Mouse (Mus musculus) neutrophil, adult 5-6 weeks (primary cell): ENCODE measurements around the gene Zc3h18. TPM values are rescaled to one million over a fixed set of nuclear protein-coding genes. Genes with fewer than 3 reads are reported as not detected.

Experiments used
- ATAC-seq: fragments of 151-379, 151-347 bp; 2 replicates; pipeline ENCODE4 v1.8.0; 2017; ENCODE audit warnings: mild to moderate bottlenecking, moderate TSS enrichment; ENCODE audit not compliant: insufficient number of reproducible peaks, poor library complexity, low FRiP score, severe bottlenecking; ENCODE audit errors: extremely low read depth
- total RNA-seq: library from RNA; stranded (forward); fragments of 200-1000 nt; gene quantifications from 2 replicates; pipeline ENCODE4 v1.2.3, GENCODE M21; 2017

The Zc3h18 gene
- total RNA-seq, 1 experiment from 2014 or later, result 75.5 TPM

GRCm38 (mm10) chr8:122459218-122459900 is 83.0 kb downstream of the Zc3h18 start:
- no peak for ATAC-seq

GRCm38 (mm10) chr8:122459990-122460389 is 83.6 kb downstream of the Zc3h18 start:
- ATAC-seq, result no peak

GRCm38 (mm10) chr8:122460524-122461472 is 84.4 kb downstream of the Zc3h18 start, which contains the start of gene Snai3:
TSS of gene Snai3 (minus strand) at chr8:122460733.
- no peak for ATAC-seq

- ATAC-seq, result no peak
These were observed 85.2 kb downstream of the Zc3h18 start for GRCm38 (mm10) chr8:122461473-122462148.

- ATAC-seq, result no peak
These were observed 86.1 kb downstream of the Zc3h18 start for GRCm38 (mm10) chr8:122462510-122462909.

GRCm38 (mm10) chr8:122463651-122464640 is 87.5 kb downstream of the Zc3h18 start:
- ATAC-seq, result peak; percentile 23; the same call in 1 of the 2 replicates

GRCm38 (mm10) chr8:122464985-122465384 is 88.6 kb downstream of the Zc3h18 start:
- ATAC-seq, result no peak

Other genes with a start within 250 kb of the Zc3h18 start
- gene Zfpm1, start 94.5 kb upstream of the Zc3h18 start, total RNA-seq, result 3.8 and 5.0 TPM in 2 replicates
- gene Trhr2, start 15.9 kb upstream of the Zc3h18 start, total RNA-seq, result not detected in 2 replicates
- not detected in 2 replicates for gene Il17c, start 45.4 kb downstream of the Zc3h18 start, total RNA-seq
- 285 and 300 TPM in 2 replicates for gene Cyba, start 56.3 kb downstream of the Zc3h18 start, total RNA-seq
- 4.8 TPM in 2 replicates for gene Mvd, start 66.8 kb downstream of the Zc3h18 start, total RNA-seq
- 0.47 and 1.5 TPM in 2 replicates for gene Snai3, start 84.1 kb downstream of the Zc3h18 start, total RNA-seq
- gene Rnf166, start 99.5 kb downstream of the Zc3h18 start, total RNA-seq, result 42.0 and 46.2 TPM in 2 replicates
- gene Ctu2, start 99.5 kb downstream of the Zc3h18 start, total RNA-seq, result 24.1 and 25.2 TPM in 2 replicates
- gene Piezo1, start 174.7 kb downstream of the Zc3h18 start, total RNA-seq, result 22.1 and 24.4 TPM in 2 replicates
- 29.8 and 30.4 TPM in 2 replicates for gene Cdt1, start 191.4 kb downstream of the Zc3h18 start, total RNA-seq
- 26.4 and 42.6 TPM in 2 replicates for gene Aprt, start 200.3 kb downstream of the Zc3h18 start, total RNA-seq
- gene Galns, start 234.9 kb downstream of the Zc3h18 start, total RNA-seq, result 11.2 and 17.1 TPM in 2 replicates
- 18.3 and 23.7 TPM in 2 replicates for gene Trappc2l, start 235.0 kb downstream of the Zc3h18 start, total RNA-seq
- not detected in 2 replicates for gene Pabpn1l, start 246.1 kb downstream of the Zc3h18 start, total RNA-seq